Mouse (Mus musculus): ENCODE measurements at regions not wholly inside any gene's neighbourhood (a gene's known extent, or its start where the extent isn't known, plus 50 kb on each side); places are given as distances from the start of the nearest gene placed in this dataset.

DNA sequence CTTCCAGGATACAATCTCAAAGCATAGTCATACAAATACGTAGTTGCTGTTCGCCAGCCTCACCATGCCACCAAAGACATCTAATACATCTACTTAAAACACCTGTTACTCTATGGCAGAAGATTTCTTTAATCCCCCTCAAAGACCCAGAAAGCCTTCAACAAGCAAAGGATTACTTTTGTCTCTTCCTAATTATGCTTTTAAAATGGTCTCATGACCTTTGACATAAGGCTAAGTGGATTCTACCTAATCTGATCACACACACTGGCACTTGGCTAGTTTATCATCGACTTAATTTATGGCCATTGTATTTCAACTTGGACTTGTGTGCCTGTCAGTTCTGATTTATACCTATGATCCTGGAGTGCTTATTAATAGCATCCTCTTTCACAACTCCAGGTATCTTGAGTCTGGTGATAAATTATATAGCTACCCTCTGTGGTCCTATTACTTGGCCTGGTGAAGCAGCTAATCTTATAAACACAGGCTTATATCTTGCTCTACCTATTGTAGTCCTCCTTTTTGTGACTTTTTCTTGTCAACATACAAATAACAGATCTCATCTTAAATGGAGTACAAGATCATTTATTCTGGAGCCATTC lies 568.6 kb upstream of the B3galt2 start:
- DNase-seq (ENCODE audit: low spot score in 2 of 2), result no peak

DNA sequence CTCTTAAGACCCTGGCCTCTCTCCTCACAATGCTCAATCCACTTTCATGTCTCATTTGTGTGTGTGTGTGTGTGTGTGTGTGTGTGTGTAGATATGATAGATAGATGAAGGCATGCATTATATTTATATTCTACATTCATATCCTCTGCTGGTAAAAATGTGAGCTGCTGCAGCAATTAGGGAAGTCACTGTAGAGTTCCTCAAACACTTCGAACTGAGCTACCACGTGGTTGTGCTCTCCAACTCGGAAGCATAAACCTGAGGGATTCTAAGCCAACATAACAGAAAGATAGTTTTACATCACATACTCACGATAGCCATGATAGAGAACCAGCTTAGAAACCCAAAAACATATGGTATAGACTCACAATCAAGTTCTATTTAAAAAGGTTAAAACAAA lies 565.5 kb upstream of the B3galt2 start:
- no peak for DNase-seq (ENCODE audit: low spot score in 2 of 2)

DNA sequence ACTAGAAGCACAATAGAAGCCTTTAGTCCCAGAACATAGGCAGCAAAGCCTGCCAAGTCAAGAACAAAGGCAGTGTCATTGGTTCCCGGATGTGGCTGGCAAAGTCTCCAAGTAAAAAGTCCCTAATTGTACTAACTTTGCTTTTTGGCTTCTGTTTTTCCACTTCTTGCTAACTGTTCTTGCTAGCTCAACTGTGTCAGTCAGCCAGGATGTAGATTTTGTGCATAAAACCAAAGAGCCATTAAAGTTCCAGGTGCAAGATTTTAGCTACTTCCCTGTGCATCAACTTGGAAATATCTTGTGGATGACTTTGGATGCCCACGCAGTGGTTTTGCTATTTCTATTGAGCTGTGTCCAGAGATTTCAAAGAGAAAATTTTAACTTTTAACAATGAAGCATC lies 560.0 kb upstream of the B3galt2 start:
- no peak for DNase-seq (ENCODE audit: low spot score in 2 of 2)

DNA sequence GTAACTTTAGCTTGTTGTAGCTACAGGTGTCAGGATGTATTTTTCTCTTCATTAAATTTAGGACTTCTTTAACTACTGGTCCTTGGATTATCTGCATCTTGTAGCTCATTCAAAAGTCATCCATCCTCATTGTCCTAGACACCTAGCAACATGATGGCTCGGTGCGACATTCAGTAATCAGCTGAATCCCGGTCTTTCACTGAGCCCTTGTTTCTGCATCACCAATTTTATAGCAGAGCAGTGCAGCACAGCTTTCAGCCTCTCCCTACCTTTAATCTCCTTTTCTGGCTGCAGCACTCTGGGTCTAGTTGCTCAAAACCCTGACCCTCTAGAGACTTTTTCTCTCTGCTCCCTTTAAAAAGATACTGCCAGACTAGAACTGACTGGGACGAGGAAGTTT lies 543.6 kb upstream of the B3galt2 start:
- no peak for DNase-seq (ENCODE audit: low spot score in 2 of 2)

DNA sequence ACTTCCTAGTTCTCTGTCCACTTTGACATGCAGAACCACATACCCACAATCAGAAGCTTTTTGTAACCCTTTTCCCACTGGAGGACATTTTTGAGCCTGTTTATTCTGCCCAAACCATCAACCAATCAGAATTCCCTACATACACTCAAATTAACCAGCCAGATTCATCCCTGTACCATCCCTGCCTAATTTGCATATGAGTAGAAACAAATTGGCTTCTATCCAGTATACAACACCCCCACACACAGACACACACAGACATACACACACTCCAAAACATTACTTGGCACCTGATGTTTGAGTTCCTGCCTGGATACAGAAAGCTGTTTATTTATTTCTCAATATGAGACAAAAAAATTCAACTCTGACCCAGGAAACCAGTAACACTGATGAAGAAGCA lies 542.2 kb upstream of the B3galt2 start:
- DNase-seq (ENCODE audit: low spot score in 2 of 2), result no peak

DNA sequence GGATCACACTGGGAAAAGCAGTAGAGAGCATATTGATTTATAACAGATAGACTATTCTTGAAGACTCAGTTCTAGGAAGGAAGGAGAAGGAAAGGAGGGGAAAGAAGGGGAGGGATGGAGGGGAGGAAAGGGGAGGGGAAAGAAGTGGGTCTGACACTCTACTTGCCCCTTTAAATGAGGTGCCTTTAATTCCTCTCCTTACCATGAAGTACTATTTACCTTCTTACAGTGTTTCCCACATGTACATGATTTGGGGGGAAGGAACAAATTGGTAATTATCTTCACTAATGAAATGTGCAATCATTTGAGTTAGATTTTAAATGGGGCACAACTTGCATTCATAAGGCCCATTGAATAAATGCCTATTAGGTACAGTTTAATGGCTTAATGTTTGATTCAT lies 518.3 kb upstream of the B3galt2 start:
- no peak for DNase-seq (ENCODE audit: low spot score in 2 of 2)

DNA sequence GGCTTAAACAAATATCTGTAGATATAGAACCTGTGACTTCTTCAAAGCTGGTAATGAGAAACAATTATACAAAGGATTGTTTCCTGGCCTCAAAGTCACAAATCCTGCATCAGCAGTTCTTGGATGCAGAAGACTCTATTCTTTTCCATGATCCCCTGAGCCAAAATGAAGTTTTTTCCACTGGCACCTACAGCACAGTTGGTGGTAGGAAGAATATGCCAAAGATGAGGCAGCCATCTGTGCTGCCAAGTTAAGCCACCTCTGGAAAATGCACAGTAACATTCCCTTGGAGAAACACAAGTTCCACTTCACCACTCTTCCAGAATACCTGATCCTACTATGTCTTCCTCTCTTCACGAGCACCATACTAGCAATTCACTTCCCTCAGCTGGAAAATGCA lies 510.2 kb upstream of the B3galt2 start:
- no peak for DNase-seq (ENCODE audit: low spot score in 2 of 2)

DNA sequence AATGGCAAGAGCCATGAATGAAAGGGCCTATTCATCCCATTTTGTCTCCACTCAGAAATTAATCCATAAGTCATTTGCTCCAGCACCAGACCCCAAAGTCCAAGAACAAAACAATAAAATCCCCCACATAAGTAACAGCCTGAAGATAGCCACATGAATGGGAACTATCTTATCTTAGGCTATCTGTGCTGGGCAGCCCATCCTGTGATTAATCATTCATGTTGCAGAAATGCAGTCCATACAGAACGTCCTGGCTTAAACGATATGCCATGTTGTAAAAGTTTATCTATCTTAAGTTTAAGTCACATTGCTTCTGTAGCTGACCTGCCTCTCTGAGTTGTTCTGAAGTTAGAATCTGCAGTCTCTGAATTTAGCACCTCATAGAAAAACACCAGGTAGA lies 507.7 kb upstream of the B3galt2 start:
- no peak for DNase-seq (ENCODE audit: low spot score in 2 of 2)

DNA sequence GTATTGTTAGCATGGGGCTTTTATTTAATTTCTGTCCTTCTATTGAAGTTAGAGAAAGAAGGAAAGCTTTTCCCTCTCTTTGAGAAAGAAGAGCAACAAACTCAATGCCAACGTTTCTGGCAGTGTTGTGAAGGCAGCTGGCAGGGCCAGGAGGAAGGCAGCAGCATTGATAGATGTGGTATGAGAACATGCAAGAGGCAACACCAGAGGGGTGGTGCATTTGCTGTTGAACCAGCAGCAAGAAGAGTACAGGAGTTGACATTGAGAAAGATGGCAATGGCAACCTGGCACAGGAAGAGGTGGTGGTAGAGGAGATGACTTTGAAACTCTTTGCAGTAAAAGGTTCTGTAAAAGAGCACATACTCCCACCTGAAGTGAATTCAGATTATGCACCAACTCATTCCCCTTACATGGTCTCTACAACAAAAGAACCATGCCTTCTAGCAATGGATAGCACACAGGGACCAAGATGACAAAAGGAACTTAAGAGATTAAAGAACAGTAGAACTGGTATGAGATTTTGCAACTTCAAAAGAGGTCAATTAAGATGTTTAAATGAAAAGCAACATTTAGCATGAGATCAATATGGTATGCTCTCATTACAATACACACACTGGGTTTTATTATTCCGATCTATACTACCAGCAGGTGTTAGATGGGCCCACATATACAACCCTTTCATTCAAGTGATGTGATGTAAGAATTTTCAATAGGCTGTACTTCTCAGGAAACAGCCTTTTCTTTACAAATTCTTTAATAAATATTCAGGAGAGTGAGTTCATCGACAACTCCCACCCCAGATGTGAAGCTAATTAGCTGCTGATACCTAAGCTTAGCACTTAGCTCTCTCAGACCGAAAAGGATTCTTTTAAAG lies 495.1 kb upstream of the B3galt2 start:
- no peak for DNase-seq (ENCODE audit: low spot score in 2 of 2)

DNA sequence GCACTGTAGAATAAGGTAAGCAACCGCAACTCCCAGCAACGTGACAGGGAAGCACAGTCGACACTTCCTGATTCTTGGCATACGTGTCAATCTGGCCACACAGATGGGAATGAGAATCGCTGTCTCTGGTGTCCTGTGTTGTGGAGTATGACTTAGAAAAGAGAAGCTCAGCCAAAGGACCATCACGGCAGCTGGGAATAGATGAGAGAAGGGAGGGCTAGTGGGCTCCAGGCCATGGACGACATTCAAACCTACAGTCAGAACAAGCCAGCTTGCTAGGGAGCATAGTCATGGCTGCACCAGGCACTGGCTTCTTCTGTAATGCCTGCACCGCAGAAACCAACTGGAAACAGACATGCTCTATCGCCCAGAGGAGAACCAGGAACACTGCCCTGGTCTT lies 469.2 kb upstream of the B3galt2 start:
- DNase-seq (ENCODE audit: low spot score in 2 of 2), result no peak

DNA sequence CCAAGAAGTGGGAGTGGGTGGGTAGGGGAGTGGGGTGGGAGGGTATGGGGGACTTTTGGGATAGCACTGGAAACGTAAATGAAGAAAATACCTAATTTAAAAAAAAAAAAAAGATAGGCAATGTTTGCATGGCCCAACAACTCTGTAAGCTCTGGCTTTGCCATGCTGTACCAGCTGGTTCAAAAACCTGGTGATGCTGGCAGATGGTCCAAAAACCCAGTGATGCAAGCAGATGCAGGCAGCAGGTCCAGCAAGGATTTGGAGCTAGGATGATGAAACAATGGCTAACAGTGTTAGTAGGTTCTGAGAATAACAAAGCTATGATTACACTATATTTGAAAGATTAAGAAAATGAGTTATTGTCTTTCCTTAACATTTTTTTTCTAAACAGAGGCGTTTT lies 466.6 kb upstream of the B3galt2 start:
- no peak for DNase-seq (ENCODE audit: low spot score in 2 of 2)

DNA sequence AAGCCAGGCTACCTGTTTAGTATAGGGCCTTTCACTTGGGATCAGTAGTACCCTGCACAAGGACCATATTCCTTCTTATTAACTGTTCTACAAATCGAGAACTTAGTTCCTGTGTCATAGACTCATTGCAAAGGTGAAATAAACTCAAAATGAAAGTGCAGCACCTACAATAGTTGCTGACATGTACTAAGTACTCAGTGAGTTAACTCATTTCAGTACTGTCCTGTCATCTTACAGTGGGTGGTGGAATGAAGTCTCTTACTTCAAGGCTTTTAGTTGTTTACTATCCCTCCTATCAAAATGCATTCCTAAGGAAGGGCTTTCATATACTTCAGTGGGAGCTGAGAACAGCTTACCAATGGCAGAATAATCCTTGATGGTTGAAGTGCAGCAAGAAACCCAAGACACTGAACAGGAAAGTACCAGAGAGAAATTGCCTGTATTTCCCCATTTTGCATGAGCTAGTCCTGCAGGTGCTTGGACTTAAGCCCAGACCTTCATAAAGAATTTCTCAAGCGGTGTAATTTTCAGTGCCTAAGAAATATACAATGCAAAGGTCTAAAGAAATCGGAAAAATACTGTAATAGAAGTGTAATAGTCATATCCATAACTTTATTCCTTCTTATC lies 448.2 kb upstream of the B3galt2 start:
- no peak for DNase-seq (ENCODE audit: low spot score in 2 of 2)

DNA sequence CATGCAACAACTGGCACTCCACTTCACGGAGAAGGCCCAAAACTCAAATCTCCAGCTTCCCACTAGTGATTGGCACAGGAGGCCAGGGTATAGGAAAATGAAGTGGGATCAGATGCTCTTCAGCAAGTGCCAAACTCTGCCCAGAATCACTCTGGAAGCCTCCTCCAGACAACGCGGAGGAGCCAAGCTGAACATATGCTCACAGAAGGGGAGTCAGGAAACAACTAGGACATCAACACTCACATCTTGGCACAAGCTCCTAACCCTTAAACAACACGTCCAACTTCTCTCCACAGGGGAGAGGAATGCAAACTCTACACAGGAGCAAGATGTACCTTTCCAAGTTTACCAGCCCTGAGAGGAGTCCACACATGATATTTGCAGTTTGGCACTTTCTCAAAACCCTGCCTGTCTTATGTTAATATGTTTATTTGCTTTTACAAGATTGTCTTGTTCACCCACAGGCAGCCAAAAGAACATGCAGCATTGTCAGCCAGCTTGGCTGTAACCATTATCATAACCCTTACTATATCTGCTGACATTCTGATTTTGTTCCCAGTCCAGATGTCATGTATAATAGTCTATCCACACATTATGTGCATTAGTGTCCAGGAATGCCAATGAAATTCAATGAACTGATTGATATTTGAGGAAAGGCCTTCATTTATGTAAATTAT lies 440.1 kb upstream of the B3galt2 start:
- no peak for DNase-seq (ENCODE audit: low spot score in 2 of 2)

DNA sequence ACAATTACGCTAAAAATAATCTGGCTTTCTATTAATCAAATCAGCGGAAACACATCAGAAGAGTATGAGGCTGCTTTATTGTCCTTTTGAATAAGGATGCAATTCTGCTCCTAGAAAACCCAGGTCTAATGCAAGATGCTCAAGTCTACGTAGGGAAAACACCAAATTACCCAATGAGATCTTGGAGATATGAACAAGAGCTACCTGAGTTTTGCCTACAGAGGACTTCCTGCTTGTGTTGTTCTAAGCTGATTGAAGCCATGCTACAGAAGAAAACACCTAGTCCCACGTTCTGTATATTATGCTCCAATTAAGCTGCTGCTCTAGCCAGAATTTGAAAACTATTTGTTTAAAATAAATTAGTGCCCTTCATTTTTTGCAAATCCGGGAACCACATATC lies 439.5 kb upstream of the B3galt2 start:
- no peak for DNase-seq (ENCODE audit: low spot score in 2 of 2)

DNA sequence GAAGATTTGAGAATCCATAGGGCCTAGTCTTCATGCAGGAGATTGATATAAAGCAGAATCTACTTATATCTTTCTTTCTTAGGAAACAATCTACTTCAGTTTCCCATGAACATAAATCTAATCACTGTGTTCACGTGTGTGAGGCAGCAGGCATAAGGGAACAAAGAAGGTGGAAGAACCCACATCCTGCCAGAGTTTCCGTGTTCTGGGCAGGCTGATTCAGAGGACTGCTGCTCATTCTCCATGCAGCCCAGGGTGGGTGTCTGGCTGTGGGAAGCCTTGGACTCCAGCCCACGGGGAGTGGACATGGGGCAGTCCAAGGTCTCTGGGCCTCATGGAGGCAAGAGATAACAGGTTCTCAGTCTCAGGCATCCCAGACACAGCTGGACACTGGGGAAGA lies 438.3 kb upstream of the B3galt2 start:
- DNase-seq (ENCODE audit: low spot score in 2 of 2), result no peak

DNA sequence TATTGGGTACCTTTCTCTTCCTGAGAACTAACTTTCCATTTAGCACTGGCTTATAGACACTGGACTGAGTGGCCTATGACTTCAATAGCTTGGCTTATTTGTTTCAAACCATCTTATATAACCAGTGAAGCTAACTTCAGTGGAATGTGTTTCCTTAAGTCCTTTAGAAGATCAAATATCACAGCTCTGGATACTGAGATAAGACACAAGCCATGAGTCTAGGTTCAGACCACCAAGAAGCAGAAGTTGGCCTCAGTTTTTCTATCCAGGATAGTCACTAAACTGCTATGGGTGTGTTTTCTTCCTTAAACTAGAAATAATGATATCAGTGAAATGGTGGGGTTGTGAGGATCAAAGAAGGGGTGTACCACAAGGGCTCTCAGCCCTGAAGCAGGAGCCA lies 436.4 kb upstream of the B3galt2 start:
- DNase-seq (ENCODE audit: low spot score in 2 of 2), result no peak

DNA sequence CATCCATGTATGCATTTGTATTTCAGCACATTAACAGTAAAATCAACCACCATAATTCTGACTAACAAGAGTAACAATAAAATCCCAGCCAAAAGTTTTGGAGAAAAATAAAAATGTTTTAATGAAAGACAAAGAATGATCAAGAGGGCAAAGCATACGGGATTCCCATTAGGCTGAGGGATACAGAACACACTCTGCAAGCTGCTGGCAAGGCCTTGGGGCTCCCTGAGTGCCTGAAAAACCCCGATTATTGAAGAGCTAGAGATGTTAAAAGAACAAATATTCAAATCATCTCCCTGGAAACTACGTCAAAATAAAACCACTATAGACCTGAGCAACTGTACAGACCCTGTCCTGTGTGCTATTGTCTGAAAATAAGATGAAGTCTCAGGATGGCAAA lies 433.5 kb upstream of the B3galt2 start:
- no peak for DNase-seq (ENCODE audit: low spot score in 2 of 2)

DNA sequence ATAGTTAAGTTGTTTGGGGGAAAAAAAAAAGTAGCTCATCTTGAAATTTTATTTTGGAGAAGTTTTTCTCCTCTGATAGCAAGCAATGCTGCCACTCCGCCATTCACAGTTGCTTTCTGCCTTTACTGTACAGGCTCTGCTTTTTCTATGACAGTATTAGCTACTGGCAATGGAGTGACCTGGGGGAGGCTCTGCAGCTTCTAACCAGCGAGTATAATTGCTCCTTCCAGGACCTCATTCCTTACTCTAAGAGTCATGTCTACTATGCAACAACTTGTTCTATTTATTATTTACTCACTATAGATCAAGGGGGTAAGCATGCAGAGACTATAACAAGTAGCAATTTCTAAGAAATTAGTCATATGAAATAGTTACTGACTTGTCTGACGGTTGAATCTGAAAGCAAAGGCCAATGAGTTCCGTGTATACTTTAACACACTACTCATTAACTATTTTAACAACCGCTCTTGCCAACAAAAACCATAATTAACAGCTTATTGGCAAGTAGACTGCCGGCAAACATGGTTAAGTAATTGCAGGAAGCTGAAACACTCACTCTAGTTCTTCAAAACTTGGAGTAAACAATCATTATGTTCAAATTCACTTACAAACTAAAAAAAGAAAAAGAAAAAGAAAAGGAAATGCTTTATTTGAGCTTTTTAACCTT lies 432.9 kb upstream of the B3galt2 start:
- no peak for DNase-seq (ENCODE audit: low spot score in 2 of 2)

DNA sequence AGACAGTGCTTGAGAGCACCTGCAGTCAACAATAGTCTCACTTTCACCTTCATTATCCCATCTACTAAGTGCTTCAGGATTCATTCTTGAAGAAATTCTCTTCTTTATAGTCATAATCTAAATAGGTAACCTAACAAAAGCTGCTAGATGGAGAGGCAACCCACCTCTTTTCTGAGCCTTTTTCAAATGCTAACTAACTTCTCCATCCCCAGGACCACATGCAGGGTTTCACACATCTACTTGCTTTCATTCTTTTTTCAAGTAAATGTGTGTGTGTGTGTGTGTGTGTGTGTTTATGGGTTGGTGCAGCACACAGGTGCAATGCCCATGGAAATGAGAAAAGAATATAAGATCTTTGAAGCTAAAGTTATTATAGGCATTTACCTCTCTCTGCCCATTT lies 423.1 kb upstream of the B3galt2 start:
- no peak for DNase-seq (ENCODE audit: low spot score in 2 of 2)

DNA sequence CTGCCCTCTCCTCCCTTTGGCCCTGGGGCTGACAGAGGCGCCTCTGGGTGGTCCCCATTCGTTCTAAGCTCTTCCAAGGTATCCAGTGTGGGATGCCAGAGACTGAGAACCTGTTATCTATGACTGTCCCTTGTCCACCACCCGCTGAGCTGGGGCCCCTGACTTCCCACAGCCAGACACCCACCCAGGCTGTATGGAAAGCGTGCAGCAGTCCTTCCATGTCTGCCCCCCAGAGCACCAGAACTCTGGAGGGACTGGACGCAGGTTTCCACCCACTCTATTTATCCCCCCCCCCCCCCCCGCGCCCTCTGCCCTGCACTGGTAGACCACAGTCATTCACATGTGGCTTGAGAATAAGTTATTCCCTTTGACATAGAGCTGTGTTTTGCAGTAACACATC lies 408.5 kb upstream of the B3galt2 start:
- DNase-seq (ENCODE audit: low spot score in 2 of 2), result no peak

DNA sequence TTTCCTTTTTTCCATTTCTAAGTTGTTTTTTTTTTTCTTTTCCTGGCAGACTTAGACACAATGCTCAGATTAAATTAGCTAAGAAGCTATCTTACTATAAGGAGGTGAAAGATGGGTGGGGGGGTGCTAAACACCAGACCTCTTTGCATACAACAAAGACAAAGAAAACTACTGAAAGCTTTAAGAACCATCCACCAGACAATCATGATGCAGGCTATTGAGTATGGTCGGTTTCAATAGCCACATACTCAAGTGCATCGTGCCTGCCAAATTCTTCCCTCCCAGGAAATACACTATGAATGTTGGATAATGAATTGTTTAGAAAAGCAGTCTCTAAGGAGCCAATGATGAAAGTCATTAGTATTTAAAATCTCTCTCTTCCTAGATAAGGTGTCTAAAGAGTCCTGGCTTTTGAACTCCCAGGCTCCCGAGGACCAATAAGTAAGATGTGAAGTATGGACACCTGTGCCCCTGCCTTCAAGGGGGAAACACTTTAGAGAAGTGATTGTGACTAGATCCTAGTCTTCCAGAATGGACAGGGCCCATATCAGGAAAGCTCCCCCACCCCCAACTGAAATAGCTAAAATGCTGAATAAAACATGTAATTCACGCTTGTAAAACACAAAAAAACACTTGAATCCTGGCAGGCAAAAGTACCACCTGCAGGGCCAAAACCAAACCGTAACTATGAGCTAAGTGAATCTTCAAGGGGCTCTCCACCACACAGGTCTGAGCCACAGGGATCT lies 381.8 kb upstream of the B3galt2 start:
- no peak for DNase-seq (ENCODE audit: low spot score in 2 of 2)
